21 mouse cellular contexts compared by ENCODE assay signal in genomic region chr17:90543986-90544638, GRCm38 (mm10).
DNase-seq lines count a peak whose midpoint lies in the region; ATAC-seq lines count a peak whose summit lies in the region.
"Had no signal": no experiment of that assay in that cellular context is flagged by ENCODE, and none has a peak within 500 bp of the region (broad histone marks: within the 10 kb centered on the region; RNA-seq: fewer than 3 reads in every experiment).

No protein-coding gene starts in this region.

- H3K9me3 ChIP-seq in hindbrain, embryonic 16.5 days (ENCODE audit: control insufficient read depth, low read length), result no peaks in the 10 kb centered on the region
- H3K9me3 ChIP-seq in hindbrain, embryonic 12.5 days (replicated peaks), result no peaks in the 10 kb centered on the region
- H3K9me3 ChIP-seq in neural tube, embryonic 12.5 days, result no peaks in the 10 kb centered on the region
- H3K9me3 ChIP-seq: embryonic facial prominence, embryonic 12.5 days; limb, embryonic 13.5 days; liver, embryonic 15.5 days had no signal

- peak; percentile 62; the same call in 1 of the 2 replicates for ATAC-seq in hindbrain, embryonic 16.5 days
- ATAC-seq in hindbrain, embryonic 12.5 days (ENCODE audit: low FRiP score), result no peak
- ATAC-seq in neural tube, embryonic 12.5 days (ENCODE audit: low FRiP score, low read depth), result peak; percentile 44; the same call in 1 of the 2 replicates
- ATAC-seq: lung, postnatal 0 days; Patski had no signal

- no peak overlapping the region for H3K4me3 ChIP-seq in hindbrain, embryonic 16.5 days (ENCODE audit: low read length)
- no peak overlapping the region for H3K4me3 ChIP-seq in hindbrain, embryonic 12.5 days
- H3K4me3 ChIP-seq in neural tube, embryonic 12.5 days, result no peak overlapping the region
- H3K4me3 ChIP-seq: embryonic facial prominence, embryonic 12.5 days; erythroblast, embryonic 14.5 days; limb, embryonic 13.5 days; liver, embryonic 15.5 days had no signal

- intact Hi-C loops in left cerebral cortex, postnatal 14 days (cut with DNase I), result no loop called here

- DNase-seq in neural tube, embryonic 10.5 days (ENCODE audit: extremely low spot score, low spot score), result no peak
- peak; percentile 3 for DNase-seq in hindlimb bud, embryonic 11.5 days (ENCODE audit: extremely low spot score, low read depth, low spot score)
- DNase-seq in retina, postnatal 1 day, result peak; percentile 45
- DNase-seq in left cerebral cortex, postnatal 14 days (ENCODE audit: low spot score in 2 of 2), result no peak
- DNase-seq in kidney, adult 18-20 months, result no peak
- DNase-seq: adrenal gland, adult 8-10 months; gastrocnemius, postnatal 14 days; heart, adult 18-20 months; kidney, adult 2 months; kidney, postnatal 25 days; right cerebral cortex, postnatal 4 days; thymus, adult 2 months had no signal

- no peaks in the 10 kb centered on the region for H3K4me1 ChIP-seq in hindbrain, embryonic 16.5 days (ENCODE audit: control insufficient read depth, insufficient read depth, low read depth, low read length)
- no peaks in the 10 kb centered on the region; the same call in 1 of the 2 replicates for H3K4me1 ChIP-seq in hindbrain, embryonic 12.5 days
- H3K4me1 ChIP-seq in neural tube, embryonic 12.5 days, result no peaks in the 10 kb centered on the region; the same call in 1 of the 2 replicates
- H3K4me1 ChIP-seq: embryonic facial prominence, embryonic 12.5 days; liver, embryonic 15.5 days had no signal

- peak overlapping the region; percentile 6; the same call in 1 of the 2 replicates for H3K27ac ChIP-seq in hindbrain, embryonic 16.5 days (ENCODE audit: low read depth, low read length)
- no peak overlapping the region for H3K27ac ChIP-seq in hindbrain, embryonic 12.5 days
- H3K27ac ChIP-seq in neural tube, embryonic 12.5 days, result no peak overlapping the region
- H3K27ac ChIP-seq: embryonic facial prominence, embryonic 12.5 days; limb, embryonic 13.5 days; liver, embryonic 15.5 days had no signal

- no peak overlapping the region for H3K9ac ChIP-seq in hindbrain, embryonic 16.5 days (ENCODE audit: low read depth, low read length)
- no peak overlapping the region for H3K9ac ChIP-seq in hindbrain, embryonic 12.5 days
- no peak overlapping the region for H3K9ac ChIP-seq in neural tube, embryonic 12.5 days
- H3K9ac ChIP-seq: embryonic facial prominence, embryonic 12.5 days; limb, embryonic 13.5 days; liver, embryonic 15.5 days had no signal

- H3K27me3 ChIP-seq in hindbrain, embryonic 16.5 days (replicated peaks; ENCODE audit: control insufficient read depth, insufficient read depth, low read length), result no peaks in the 10 kb centered on the region
- no peaks in the 10 kb centered on the region for H3K27me3 ChIP-seq in hindbrain, embryonic 12.5 days
- no peaks in the 10 kb centered on the region for H3K27me3 ChIP-seq in neural tube, embryonic 12.5 days (replicated peaks)
- H3K27me3 ChIP-seq: embryonic facial prominence, embryonic 12.5 days; limb, embryonic 13.5 days; liver, embryonic 15.5 days had no signal

- H3K36me3 ChIP-seq in hindbrain, embryonic 16.5 days (ENCODE audit: control insufficient read depth, insufficient read depth, low read length), result no peaks in the 10 kb centered on the region
- H3K36me3 ChIP-seq in hindbrain, embryonic 12.5 days, result no peaks in the 10 kb centered on the region
- no peaks in the 10 kb centered on the region for H3K36me3 ChIP-seq in neural tube, embryonic 12.5 days
- H3K36me3 ChIP-seq: embryonic facial prominence, embryonic 12.5 days; limb, embryonic 13.5 days; liver, embryonic 15.5 days had no signal

- 35% methylated on average over 4 of the region's 4 CpGs for WGBS in hindbrain, embryonic 16.5 days
- 57% methylated on average over 4 of the region's 4 CpGs for WGBS in hindbrain, embryonic 12.5 days
- 58% methylated on average over 4 of the region's 4 CpGs for WGBS in neural tube, embryonic 12.5 days

- no peak overlapping the region for H3K4me2 ChIP-seq in hindbrain, embryonic 16.5 days (ENCODE audit: low read length)
- H3K4me2 ChIP-seq in hindbrain, embryonic 12.5 days (replicated peaks), result no peak overlapping the region
- H3K4me2 ChIP-seq in neural tube, embryonic 12.5 days (replicated peaks), result no peak overlapping the region
- H3K4me2 ChIP-seq: embryonic facial prominence, embryonic 12.5 days; limb, embryonic 13.5 days; liver, embryonic 15.5 days had no signal

Comparison
In these comparisons a context has a peak if more than half of its experiments do, and no peak if none do; other contexts are left out.
1. DNase-seq: peak in hindlimb bud, embryonic 11.5 days (single experiment) and retina, postnatal 1 day (single experiment); none in neural tube, embryonic 10.5 days (single experiment), left cerebral cortex, postnatal 14 days (0 of 2) and kidney, adult 18-20 months (single experiment).